Mouse (Mus musculus): ENCODE data around the gene Mier2. TPM values are rescaled to one million over a fixed set of nuclear protein-coding genes. Genes with fewer than 3 reads are reported as not detected.

The Mier2 gene
- polyA plus RNA-seq (2015; fragmentation: Nextera tagmentation; extraction: Ambion mirVana) = 60.1 and 61.7 TPM in 2 replicates

GRCm38 (mm10) chr10:79554330-79555237 is at the start of gene Mier2:
Gene Mier2 (minus strand): TSS chr10:79555199.
- WGBS = under 1% methylated on average over 98 of the region's 108 CpGs
- ATAC-seq (replicated peaks) = peak; percentile 83
- no peaks in the 10 kb centered on the region for H3K27me3 ChIP-seq
- H3K4me3 ChIP-seq = peak within 1 kb of the TSS; percentile 90
- peaks cover 27% of the 10 kb centered on the region for H3K4me1 ChIP-seq
- peak within 1 kb of the TSS; percentile 68 for H3K27ac ChIP-seq (replicated peaks)
- peak within 1 kb of the TSS; percentile 89 for H3K9ac ChIP-seq (replicated peaks)
- H3K36me3 ChIP-seq = peaks cover 4% of the 10 kb centered on the region
- peak within 1 kb of the TSS; percentile 80 for H3K4me2 ChIP-seq (replicated peaks)
- no peaks in the 10 kb centered on the region for H3K9me3 ChIP-seq

- Histone ChIP-seq H3K27me3 (peaks cover 9% of the 10 kb centered on the region; the same call in 1 of the 2 replicates), H3K4me1 (0 out of 2 replicates have a peak, but pooled peaks cover 2% of the 10 kb centered on the region), H3K36me3 (no peaks in the 10 kb centered on the region), H3K27ac (replicated peaks) (no peak overlapping the region), H3K4me3 (no peak overlapping the region), H3K9ac (replicated peaks) (no peak overlapping the region), H3K9me3 (no peaks in the 10 kb centered on the region), H3K4me2 (replicated peaks) (no peak overlapping the region)
- WGBS = 87% methylated on average over 4 of the region's 4 CpGs
- no peak for ATAC-seq (replicated peaks)
Observed at GRCm38 (mm10) chr10:79597936-79598230, 42.9 kb upstream of the Mier2 start.

- Histone ChIP-seq H3K36me3 (no peaks in the 10 kb centered on the region), H3K9ac (replicated peaks) (no peak overlapping the region), H3K4me3 (no peak overlapping the region), H3K4me1 (0 out of 2 replicates have a peak, but pooled peaks cover 2% of the 10 kb centered on the region), H3K4me2 (replicated peaks) (no peak overlapping the region), H3K27ac (replicated peaks) (no peak overlapping the region), H3K9me3 (no peaks in the 10 kb centered on the region), H3K27me3 (peaks cover 9% of the 10 kb centered on the region; the same call in 1 of the 2 replicates)
- ATAC-seq (replicated peaks) = no peak
- WGBS = 33% methylated on average over 13 of the region's 13 CpGs
Observed at GRCm38 (mm10) chr10:79597051-79597935, 42.3 kb upstream of the Mier2 start.

GRCm38 (mm10) chr10:79595590-79595929 is 40.6 kb upstream of the Mier2 start:
- H3K4me2 ChIP-seq (replicated peaks) = no peak overlapping the region
- H3K9ac ChIP-seq (replicated peaks) = no peak overlapping the region
- no peak overlapping the region for H3K4me3 ChIP-seq
- peak; percentile 51; the same call in 1 of the 2 replicates for ATAC-seq (replicated peaks)
- 59% methylated on average over 8 of the region's 8 CpGs for WGBS
- H3K36me3 ChIP-seq = no peaks in the 10 kb centered on the region
- no peak overlapping the region for H3K27ac ChIP-seq (replicated peaks)
- H3K9me3 ChIP-seq = no peaks in the 10 kb centered on the region
- peaks cover 9% of the 10 kb centered on the region; the same call in 1 of the 2 replicates for H3K27me3 ChIP-seq
- H3K4me1 ChIP-seq = 0 out of 2 replicates have a peak, but pooled peaks cover 2% of the 10 kb centered on the region

GRCm38 (mm10) chr10:79594872-79595589 is 40.0 kb upstream of the Mier2 start:
- H3K27ac ChIP-seq (replicated peaks) = no peak overlapping the region
- ATAC-seq (replicated peaks) = peak; percentile 88
- peaks cover 9% of the 10 kb centered on the region; the same call in 1 of the 2 replicates for H3K27me3 ChIP-seq
- H3K4me1 ChIP-seq = 0 out of 2 replicates have a peak, but pooled peaks cover 2% of the 10 kb centered on the region
- H3K9me3 ChIP-seq = no peaks in the 10 kb centered on the region
- H3K36me3 ChIP-seq = no peaks in the 10 kb centered on the region
- no peak overlapping the region for H3K4me2 ChIP-seq (replicated peaks)
- WGBS = 20% methylated on average over 17 of the region's 17 CpGs
- no peak overlapping the region for H3K9ac ChIP-seq (replicated peaks)
- H3K4me3 ChIP-seq = no peak overlapping the region

- H3K9ac ChIP-seq (replicated peaks) = no peak overlapping the region
- H3K9me3 ChIP-seq = no peaks in the 10 kb centered on the region
- H3K27me3 ChIP-seq = peaks cover 9% of the 10 kb centered on the region; the same call in 1 of the 2 replicates
- H3K27ac ChIP-seq (replicated peaks) = no peak overlapping the region
- no peak for ATAC-seq (replicated peaks)
- H3K4me2 ChIP-seq (replicated peaks) = no peak overlapping the region
- WGBS = 58% methylated on average over 6 of the region's 6 CpGs
- H3K36me3 ChIP-seq = no peaks in the 10 kb centered on the region
- 0 out of 2 replicates have a peak, but pooled peaks cover 2% of the 10 kb centered on the region for H3K4me1 ChIP-seq
- H3K4me3 ChIP-seq = no peak overlapping the region
Observed at GRCm38 (mm10) chr10:79594111-79594510, 39.1 kb upstream of the Mier2 start.

- Histone ChIP-seq H3K9ac (replicated peaks) (no peak overlapping the region), H3K27ac (replicated peaks) (no peak overlapping the region), H3K36me3 (no peaks in the 10 kb centered on the region), H3K27me3 (peaks cover 9% of the 10 kb centered on the region; the same call in 1 of the 2 replicates), H3K9me3 (no peaks in the 10 kb centered on the region), H3K4me2 (replicated peaks) (no peak overlapping the region), H3K4me3 (no peak overlapping the region), H3K4me1 (0 out of 2 replicates have a peak, but pooled peaks cover 2% of the 10 kb centered on the region)
- 91% methylated on average over 1 of the region's 1 CpGs for WGBS
- ATAC-seq (replicated peaks) = no peak
Observed at GRCm38 (mm10) chr10:79590702-79591101, 35.7 kb upstream of the Mier2 start.

GRCm38 (mm10) chr10:79587752-79588126 is 32.7 kb upstream of the Mier2 start:
- H3K4me2 ChIP-seq (replicated peaks) = no peak overlapping the region
- H3K4me3 ChIP-seq = no peak overlapping the region
- no peak overlapping the region for H3K27ac ChIP-seq (replicated peaks)
- no peaks in the 10 kb centered on the region for H3K27me3 ChIP-seq
- no peak overlapping the region for H3K9ac ChIP-seq (replicated peaks)
- no peaks in the 10 kb centered on the region for H3K36me3 ChIP-seq
- 69% methylated on average over 4 of the region's 4 CpGs for WGBS
- no peaks in the 10 kb centered on the region for H3K9me3 ChIP-seq
- no peaks in the 10 kb centered on the region for H3K4me1 ChIP-seq
- ATAC-seq (replicated peaks) = no peak

GRCm38 (mm10) chr10:79587061-79587751 is 32.2 kb upstream of the Mier2 start, which contains the start of gene Theg:
Gene Theg (minus strand): TSS chr10:79587331.
- Histone ChIP-seq H3K4me3 (no peak within 1 kb of the TSS), H3K9ac (replicated peaks) (no peak within 1 kb of the TSS), H3K9me3 (no peaks in the 10 kb centered on the region), H3K27me3 (no peaks in the 10 kb centered on the region), H3K4me1 (no peaks in the 10 kb centered on the region), H3K4me2 (replicated peaks) (no peak within 1 kb of the TSS), H3K36me3 (no peaks in the 10 kb centered on the region), H3K27ac (replicated peaks) (no peak within 1 kb of the TSS)
- WGBS = 88% methylated on average over 5 of the region's 5 CpGs
- ATAC-seq (replicated peaks) = no peak

GRCm38 (mm10) chr10:79586243-79586642 is 31.2 kb upstream of the Mier2 start:
- no peak overlapping the region for H3K4me2 ChIP-seq (replicated peaks)
- H3K4me3 ChIP-seq = no peak overlapping the region
- no peaks in the 10 kb centered on the region for H3K27me3 ChIP-seq
- no peaks in the 10 kb centered on the region for H3K36me3 ChIP-seq
- 79% methylated on average over 8 of the region's 8 CpGs for WGBS
- no peak for ATAC-seq (replicated peaks)
- H3K9me3 ChIP-seq = no peaks in the 10 kb centered on the region
- no peaks in the 10 kb centered on the region for H3K4me1 ChIP-seq
- no peak overlapping the region for H3K27ac ChIP-seq (replicated peaks)
- no peak overlapping the region for H3K9ac ChIP-seq (replicated peaks)

GRCm38 (mm10) chr10:79585723-79586122 is 30.7 kb upstream of the Mier2 start:
- no peak overlapping the region for H3K27ac ChIP-seq (replicated peaks)
- WGBS = 95% methylated on average over 5 of the region's 5 CpGs

More at GRCm38 (mm10) chr10:79585723-79586122, 30.7 kb upstream of the Mier2 start:
- Histone ChIP-seq H3K4me2 (replicated peaks) (no peak overlapping the region), H3K27me3 (no peaks in the 10 kb centered on the region), H3K9ac (replicated peaks) (no peak overlapping the region), H3K4me1 (no peaks in the 10 kb centered on the region), H3K4me3 (no peak overlapping the region), H3K36me3 (no peaks in the 10 kb centered on the region), H3K9me3 (no peaks in the 10 kb centered on the region)
- ATAC-seq (replicated peaks) = no peak

Measured in forebrain, embryonic 15.5 days (tissue).